Mouse (Mus musculus): Measurements from ENCODE around the gene Hcfc1r1. TPM values are rescaled to one million over a fixed set of nuclear protein-coding genes. Genes with fewer than 3 reads are reported as not detected.

The Hcfc1r1 gene
- polyA plus RNA-seq, 1 experiment from 2014 or later: 45.5 TPM

DNA sequence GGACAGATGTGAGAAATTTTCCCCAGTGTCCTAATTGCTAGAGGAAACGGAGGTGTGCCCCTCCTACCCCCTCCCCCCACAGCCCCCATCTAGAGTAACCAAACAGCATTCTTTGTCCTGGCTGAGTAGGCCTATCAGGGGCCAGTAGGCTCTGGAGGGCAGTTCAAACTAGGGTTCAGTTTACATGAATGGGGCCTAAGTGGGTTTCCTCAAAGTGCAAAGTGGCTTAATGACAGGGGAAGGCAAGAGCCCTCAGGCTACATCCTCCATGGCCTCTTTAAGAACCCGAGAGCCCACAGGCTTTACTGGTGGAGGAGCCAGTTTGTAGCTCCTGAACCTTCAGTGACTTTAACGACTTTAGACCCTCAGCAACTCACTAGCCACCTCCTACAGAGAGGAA lies 22.4 kb downstream of the Hcfc1r1 start:
- Histone ChIP-seq H3K27me3 (ENCODE audit: control insufficient read depth, insufficient read depth, low read length) (peaks cover 19% of the 10 kb centered on the region), H3K9ac (ENCODE audit: low read length) (no peak overlapping the region), H3K9me3 (ENCODE audit: control insufficient read depth, low read length) (no peaks in the 10 kb centered on the region), H3K27ac (replicated peaks; ENCODE audit: low read depth, low read length) (no peak overlapping the region), H3K4me3 (ENCODE audit: low read depth, low read length) (no peak overlapping the region), H3K4me2 (ENCODE audit: low read depth, severe bottlenecking) (no peak overlapping the region), H3K4me1 (ENCODE audit: control insufficient read depth, insufficient read depth, low read length) (peaks cover 14% of the 10 kb centered on the region), H3K36me3 (ENCODE audit: control insufficient read depth, insufficient read depth, low read length) (no peaks in the 10 kb centered on the region)
- DNase-seq (ENCODE audit: low spot score): peak; percentile 64
- ATAC-seq (ENCODE audit: insufficient number of reproducible peaks, low FRiP score, low TSS enrichment, low read depth): peak; percentile 88
- WGBS: 4% methylated on average over 3 of the region's 3 CpGs

- H3K9me3 ChIP-seq (ENCODE audit: control insufficient read depth, low read length): no peaks in the 10 kb centered on the region
- peaks cover 22% of the 10 kb centered on the region for H3K27me3 ChIP-seq (ENCODE audit: control insufficient read depth, insufficient read depth, low read length)
- H3K36me3 ChIP-seq (ENCODE audit: control insufficient read depth, insufficient read depth, low read length): no peaks in the 10 kb centered on the region
- peak; percentile 47 for DNase-seq (ENCODE audit: low spot score)
- under 1% methylated on average over 78 of the region's 101 CpGs for WGBS
- peak overlapping the region; percentile 100 for H3K4me2 ChIP-seq (ENCODE audit: low read depth, severe bottlenecking)
- H3K4me1 ChIP-seq (ENCODE audit: control insufficient read depth, insufficient read depth, low read length): peaks cover 14% of the 10 kb centered on the region
- ATAC-seq (ENCODE audit: insufficient number of reproducible peaks, low FRiP score, low TSS enrichment, low read depth): no peak
- no peak overlapping the region for H3K27ac ChIP-seq (replicated peaks; ENCODE audit: low read depth, low read length)
- peak overlapping the region; percentile 54 for H3K4me3 ChIP-seq (ENCODE audit: low read depth, low read length)
- H3K9ac ChIP-seq (ENCODE audit: low read length): peak overlapping the region; percentile 30; the same call in 1 of the 2 replicates
Observed at GRCm38 (mm10) chr17:23699131-23700077, 26.0 kb downstream of the Hcfc1r1 start.

- Histone ChIP-seq H3K27me3 (ENCODE audit: control insufficient read depth, insufficient read depth, low read length) (peaks cover 22% of the 10 kb centered on the region), H3K27ac (replicated peaks; ENCODE audit: low read depth, low read length) (no peak overlapping the region), H3K36me3 (ENCODE audit: control insufficient read depth, insufficient read depth, low read length) (no peaks in the 10 kb centered on the region), H3K9me3 (ENCODE audit: control insufficient read depth, low read length) (no peaks in the 10 kb centered on the region), H3K4me2 (ENCODE audit: low read depth, severe bottlenecking) (peak overlapping the region; percentile 100), H3K9ac (ENCODE audit: low read length) (peak overlapping the region; percentile 30; the same call in 1 of the 2 replicates), H3K4me1 (ENCODE audit: control insufficient read depth, insufficient read depth, low read length) (peaks cover 9% of the 10 kb centered on the region), H3K4me3 (ENCODE audit: low read depth, low read length) (peak overlapping the region; percentile 54)
- WGBS: under 1% methylated on average over 28 of the region's 28 CpGs
- ATAC-seq (ENCODE audit: insufficient number of reproducible peaks, low FRiP score, low TSS enrichment, low read depth) (peak; percentile 74), DNase-seq (ENCODE audit: low spot score) (peak; percentile 89)
Observed at GRCm38 (mm10) chr17:23700079-23700478, 26.7 kb downstream of the Hcfc1r1 start.

DNA sequence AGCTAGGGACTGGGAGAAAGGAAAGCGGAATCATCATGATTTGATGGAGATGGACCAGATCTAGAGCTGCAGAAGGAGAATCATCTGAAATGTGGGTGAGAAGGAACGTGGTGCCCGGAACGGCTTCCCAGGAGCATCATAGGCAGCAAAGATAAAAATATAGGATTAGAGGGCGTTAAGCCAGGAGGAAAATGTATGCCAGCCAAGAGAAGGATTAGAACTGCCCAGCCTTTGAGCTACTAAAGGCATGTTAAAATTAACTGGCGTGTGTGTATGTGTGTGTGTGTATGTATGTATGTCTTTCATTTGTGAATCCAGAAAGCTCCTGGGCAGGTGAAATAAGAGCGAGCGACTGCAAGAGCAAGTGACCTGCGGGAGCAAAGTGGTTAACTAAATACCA lies 29.9 kb downstream of the Hcfc1r1 start:
- Histone ChIP-seq H3K27ac (replicated peaks; ENCODE audit: low read depth, low read length) (no peak overlapping the region), H3K9me3 (ENCODE audit: control insufficient read depth, low read length) (no peaks in the 10 kb centered on the region), H3K4me2 (ENCODE audit: low read depth, severe bottlenecking) (no peak overlapping the region), H3K36me3 (ENCODE audit: control insufficient read depth, insufficient read depth, low read length) (no peaks in the 10 kb centered on the region), H3K9ac (ENCODE audit: low read length) (no peak overlapping the region), H3K4me3 (ENCODE audit: low read depth, low read length) (no peak overlapping the region), H3K4me1 (ENCODE audit: control insufficient read depth, insufficient read depth, low read length) (peaks cover 3% of the 10 kb centered on the region; the same call in 1 of the 2 replicates), H3K27me3 (ENCODE audit: control insufficient read depth, insufficient read depth, low read length) (peaks cover 18% of the 10 kb centered on the region)
- DNase-seq (ENCODE audit: low spot score) (no peak), ATAC-seq (ENCODE audit: insufficient number of reproducible peaks, low FRiP score, low TSS enrichment, low read depth) (no peak)
- 88% methylated on average over 9 of the region's 9 CpGs for WGBS

- Histone ChIP-seq H3K36me3 (ENCODE audit: control insufficient read depth, insufficient read depth, low read length) (no peaks in the 10 kb centered on the region), H3K9me3 (ENCODE audit: control insufficient read depth, low read length) (no peaks in the 10 kb centered on the region), H3K9ac (ENCODE audit: low read length) (no peak overlapping the region), H3K27ac (replicated peaks; ENCODE audit: low read depth, low read length) (no peak overlapping the region), H3K4me3 (ENCODE audit: low read depth, low read length) (no peak overlapping the region), H3K4me1 (ENCODE audit: control insufficient read depth, insufficient read depth, low read length) (peaks cover under 1% of the 10 kb centered on the region; the same call in 1 of the 2 replicates), H3K27me3 (ENCODE audit: control insufficient read depth, insufficient read depth, low read length) (peaks cover 6% of the 10 kb centered on the region), H3K4me2 (ENCODE audit: low read depth, severe bottlenecking) (no peak overlapping the region)
- no peak for ATAC-seq (ENCODE audit: insufficient number of reproducible peaks, low FRiP score, low TSS enrichment, low read depth)
- 48% methylated on average over 7 of the region's 7 CpGs for WGBS
- no peak for DNase-seq (ENCODE audit: low spot score)
Observed at GRCm38 (mm10) chr17:23704741-23705140, 31.3 kb downstream of the Hcfc1r1 start.

- no peaks in the 10 kb centered on the region for H3K9me3 ChIP-seq (ENCODE audit: control insufficient read depth, low read length)
- H3K4me3 ChIP-seq (ENCODE audit: low read depth, low read length): no peak overlapping the region
- H3K9ac ChIP-seq (ENCODE audit: low read length): no peak overlapping the region
- DNase-seq (ENCODE audit: low spot score) (no peak), ATAC-seq (ENCODE audit: insufficient number of reproducible peaks, low FRiP score, low TSS enrichment, low read depth) (0 out of 2 replicates have a peak, but pooled peaks have one; percentile 12)
- H3K4me2 ChIP-seq (ENCODE audit: low read depth, severe bottlenecking): no peak overlapping the region
- no peaks in the 10 kb centered on the region for H3K36me3 ChIP-seq (ENCODE audit: control insufficient read depth, insufficient read depth, low read length)
- H3K27ac ChIP-seq (replicated peaks; ENCODE audit: low read depth, low read length): no peak overlapping the region
- peaks cover 3% of the 10 kb centered on the region; the same call in 1 of the 2 replicates for H3K27me3 ChIP-seq (ENCODE audit: control insufficient read depth, insufficient read depth, low read length)
- 68% methylated on average over 5 of the region's 7 CpGs for WGBS
- H3K4me1 ChIP-seq (ENCODE audit: control insufficient read depth, insufficient read depth, low read length): no peaks in the 10 kb centered on the region
Observed at GRCm38 (mm10) chr17:23705525-23706104, 32.2 kb downstream of the Hcfc1r1 start.

DNA sequence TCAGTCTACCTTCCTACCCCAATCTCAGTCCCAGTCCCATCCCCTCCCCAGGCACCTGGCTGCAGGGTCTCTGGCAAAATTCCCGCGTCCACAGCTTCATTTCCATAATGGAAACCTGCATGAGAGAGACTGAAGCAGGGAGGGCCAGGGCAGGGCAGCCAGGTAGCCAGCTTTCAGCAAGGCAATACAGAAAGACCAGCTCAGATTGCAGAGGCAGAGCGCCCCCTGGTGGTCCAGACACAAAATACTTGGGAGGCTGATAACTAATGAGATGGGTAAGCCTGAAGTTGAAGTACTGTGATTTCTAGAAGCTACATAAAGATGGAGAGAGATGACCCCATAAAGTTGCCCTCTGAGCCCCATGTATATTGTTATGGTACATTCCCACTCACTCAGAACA lies 32.8 kb downstream of the Hcfc1r1 start:
- Histone ChIP-seq H3K9me3 (ENCODE audit: control insufficient read depth, low read length) (no peaks in the 10 kb centered on the region), H3K4me3 (ENCODE audit: low read depth, low read length) (no peak overlapping the region), H3K4me2 (ENCODE audit: low read depth, severe bottlenecking) (no peak overlapping the region), H3K27ac (replicated peaks; ENCODE audit: low read depth, low read length) (no peak overlapping the region), H3K9ac (ENCODE audit: low read length) (no peak overlapping the region), H3K36me3 (ENCODE audit: control insufficient read depth, insufficient read depth, low read length) (no peaks in the 10 kb centered on the region), H3K27me3 (ENCODE audit: control insufficient read depth, insufficient read depth, low read length) (no peaks in the 10 kb centered on the region), H3K4me1 (ENCODE audit: control insufficient read depth, insufficient read depth, low read length) (no peaks in the 10 kb centered on the region)
- DNase-seq (ENCODE audit: low spot score) (peak; percentile 90), ATAC-seq (ENCODE audit: insufficient number of reproducible peaks, low FRiP score, low TSS enrichment, low read depth) (no peak; the same call in 1 of the 2 replicates)
- 0% methylated on average over 3 of the region's 3 CpGs for WGBS

GRCm38 (mm10) chr17:23717003-23717402 lies 43.6 kb downstream of the Hcfc1r1 start:
- Histone ChIP-seq H3K9ac (ENCODE audit: low read length) (no peak overlapping the region), H3K36me3 (ENCODE audit: control insufficient read depth, insufficient read depth, low read length) (no peaks in the 10 kb centered on the region), H3K4me2 (ENCODE audit: low read depth, severe bottlenecking) (no peak overlapping the region), H3K27me3 (ENCODE audit: control insufficient read depth, insufficient read depth, low read length) (no peaks in the 10 kb centered on the region), H3K9me3 (ENCODE audit: control insufficient read depth, low read length) (no peaks in the 10 kb centered on the region), H3K27ac (replicated peaks; ENCODE audit: low read depth, low read length) (no peak overlapping the region), H3K4me1 (ENCODE audit: control insufficient read depth, insufficient read depth, low read length) (no peaks in the 10 kb centered on the region), H3K4me3 (ENCODE audit: low read depth, low read length) (no peak overlapping the region)
- 54% methylated on average over 2 of the region's 2 CpGs for WGBS
- DNase-seq (ENCODE audit: low spot score) (no peak), ATAC-seq (ENCODE audit: insufficient number of reproducible peaks, low FRiP score, low TSS enrichment, low read depth) (no peak)

Measured in limb, embryonic 11.5 days (tissue).